Mouse (Mus musculus) T-helper 1 cell (primary cell): ENCODE measurements at regions not wholly inside any gene's neighbourhood (a gene's known extent, or its start where the extent isn't known, plus 50 kb on each side); places are given as distances from the start of the nearest gene placed in this dataset.

ENCODE experiments used
- in situ Hi-C: fragments of 300-600 bp; cut with MboI, MseI; formaldehyde crosslinking; loops from one replicate; pipeline ENCODE4 v1.15.1; 2025; ENCODE audit warnings: high pct_unique_total_duplicates

DNA sequence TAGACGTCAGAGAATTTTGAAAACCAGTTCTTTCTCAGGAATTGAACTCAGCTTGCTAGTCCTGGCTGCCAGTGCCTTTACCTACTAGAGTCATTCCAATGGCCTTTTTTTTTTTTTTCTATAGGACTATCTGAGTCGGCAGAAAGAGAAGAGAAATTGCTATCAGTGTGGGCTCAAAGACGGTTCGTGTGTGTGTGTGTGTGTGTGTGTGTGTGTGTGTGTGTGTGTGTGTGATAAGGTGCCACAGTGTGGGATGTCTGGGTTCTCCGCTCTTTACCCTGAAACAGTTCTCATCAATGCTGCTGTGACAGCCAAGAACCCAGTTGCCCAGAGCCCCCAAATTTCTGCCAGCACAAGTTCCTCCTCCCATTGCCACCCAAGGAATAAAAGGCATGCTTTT is 146.1 kb downstream of the Rybp start:
- in situ Hi-C loops, result no loop called here

DNA sequence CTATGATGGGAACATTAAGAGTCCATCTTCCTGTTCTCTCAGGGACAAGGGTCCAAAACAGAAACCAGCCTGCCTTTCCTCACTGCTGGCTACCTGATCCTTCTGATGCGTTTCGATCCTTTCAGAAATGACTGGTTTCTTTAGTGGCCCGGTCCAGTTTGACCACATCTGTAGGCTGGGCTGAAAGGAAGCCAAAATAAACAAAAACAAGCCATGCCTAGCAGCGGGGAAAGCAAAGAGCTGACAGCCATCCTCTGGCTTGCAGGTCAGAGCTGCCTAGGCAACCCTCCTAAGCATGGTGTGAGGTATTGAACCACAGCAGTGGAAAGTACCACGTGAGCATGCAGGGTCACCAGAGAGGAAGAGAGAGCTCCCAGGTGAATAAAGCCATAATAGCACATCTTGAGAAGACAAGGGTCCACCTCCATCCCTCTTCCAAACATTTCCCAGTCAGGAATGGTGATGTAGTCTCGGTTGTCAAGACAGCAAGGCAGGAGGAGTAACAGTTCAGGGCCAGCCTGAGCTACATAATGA is 146.6 kb downstream of the Rybp start:
- in situ Hi-C loops, result no loop called here

DNA sequence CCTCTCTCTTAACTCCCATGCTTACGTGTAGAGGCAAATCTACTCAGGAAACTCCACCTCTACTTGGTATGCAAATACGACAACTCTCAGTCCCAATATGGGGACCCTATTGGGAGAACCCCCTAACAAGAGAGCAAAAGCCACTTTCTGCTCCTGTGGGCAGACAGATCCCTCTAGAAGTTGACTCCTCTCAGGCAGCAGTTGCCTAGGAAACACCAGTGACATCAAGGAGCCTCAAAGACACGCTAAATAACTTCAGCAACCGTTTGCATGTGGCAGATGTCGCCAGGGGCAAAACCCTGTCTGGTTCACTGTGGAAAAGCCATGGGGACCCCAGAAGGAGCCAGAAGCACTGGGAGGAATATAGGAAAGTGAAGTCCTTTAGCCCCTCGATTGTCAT is 147.5 kb downstream of the Rybp start:
- in situ Hi-C loops, result no loop called here

DNA sequence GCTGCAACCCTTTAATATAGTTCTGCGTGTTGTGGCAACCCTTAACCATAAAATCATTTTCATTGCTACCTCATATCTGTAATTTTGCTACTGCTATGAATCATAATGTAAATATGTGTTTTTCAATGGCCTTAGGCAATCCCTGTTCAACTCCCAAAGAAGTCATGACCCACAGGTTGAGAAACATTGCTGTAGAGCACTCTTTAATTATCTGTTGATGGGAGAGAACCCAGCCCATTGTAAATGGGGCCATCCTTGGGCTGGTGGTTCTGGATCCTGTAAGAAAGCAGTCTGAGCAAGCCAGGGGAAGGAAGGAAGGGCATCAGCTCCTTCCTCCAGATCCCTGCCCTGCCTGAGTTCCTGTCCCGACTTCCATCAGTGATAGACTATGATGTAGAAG is 148.6 kb downstream of the Rybp start:
- in situ Hi-C loops, result no loop called here

DNA sequence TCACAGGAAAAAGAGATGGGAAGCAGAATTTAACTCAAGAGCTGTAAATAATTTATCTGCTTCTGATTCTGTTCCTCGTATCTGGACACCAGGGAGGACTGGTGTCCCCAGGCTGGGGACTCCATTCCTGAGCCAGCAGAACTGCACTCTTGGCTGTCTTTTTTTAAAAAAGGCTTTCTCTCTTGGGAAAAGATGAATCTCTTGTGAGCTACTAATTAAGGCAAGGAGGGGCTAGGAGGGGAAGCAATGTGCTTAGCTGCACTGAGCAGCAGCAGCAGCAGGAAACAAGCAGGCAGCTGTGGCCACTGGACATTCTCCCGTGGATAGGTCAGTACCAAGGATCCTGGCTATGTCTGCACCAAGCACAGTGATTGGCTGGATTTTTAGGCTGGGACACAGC is 152.1 kb downstream of the Rybp start:
- in situ Hi-C loops, result no loop called here

DNA sequence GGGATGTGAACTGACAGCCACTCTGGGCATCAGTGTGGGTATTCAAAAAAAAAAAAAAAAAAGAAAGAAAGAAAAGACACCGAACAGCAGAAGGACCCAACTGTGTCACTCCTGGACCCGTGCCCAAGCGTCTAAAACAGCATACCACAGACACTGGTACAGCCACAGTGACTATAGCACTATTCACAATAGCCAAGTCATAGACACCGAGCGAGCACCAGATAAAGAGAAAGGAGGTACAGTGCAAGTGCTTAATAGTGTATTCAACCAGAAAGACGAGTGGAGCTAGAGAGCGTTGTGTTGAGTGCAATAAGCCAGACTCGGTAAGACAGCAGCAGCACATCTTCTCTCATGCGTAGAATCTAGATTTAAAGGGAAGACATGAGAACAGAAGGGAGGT is 153.3 kb downstream of the Rybp start:
- in situ Hi-C loops, result no loop called here

DNA sequence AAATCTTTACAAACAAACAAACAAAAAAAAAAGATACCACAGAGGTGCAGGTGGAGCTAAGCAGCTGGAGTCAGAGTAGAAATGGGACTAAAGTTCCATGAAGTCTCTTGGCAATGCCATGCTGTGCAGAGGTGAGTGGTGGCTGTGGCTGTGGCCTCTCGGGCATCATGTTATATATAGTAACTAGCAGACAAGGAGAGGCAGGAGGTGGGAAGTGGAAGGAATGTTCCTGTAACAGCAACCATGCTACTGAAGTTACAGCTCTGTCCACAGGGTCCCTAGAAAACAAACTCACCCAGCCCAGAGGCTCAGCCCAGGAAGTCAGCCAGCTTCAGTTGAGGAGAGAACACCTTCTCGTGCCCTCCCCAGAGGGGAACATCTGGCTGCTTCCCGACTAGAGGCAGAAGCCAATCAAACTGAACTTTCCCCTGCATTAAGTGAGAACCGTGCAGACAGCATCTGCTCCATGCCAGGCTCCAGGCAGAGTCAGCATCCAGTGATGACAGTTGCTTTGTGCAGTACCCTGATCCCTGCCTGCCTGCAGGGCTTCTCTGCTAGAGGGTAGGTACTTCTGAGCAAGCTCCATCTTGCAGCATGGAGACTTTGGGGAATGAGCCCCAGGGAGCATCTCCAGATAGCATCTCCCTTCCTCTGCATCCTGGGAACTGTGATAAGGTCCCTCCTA is 154.2 kb downstream of the Rybp start:
- in situ Hi-C loops, result no loop called here

DNA sequence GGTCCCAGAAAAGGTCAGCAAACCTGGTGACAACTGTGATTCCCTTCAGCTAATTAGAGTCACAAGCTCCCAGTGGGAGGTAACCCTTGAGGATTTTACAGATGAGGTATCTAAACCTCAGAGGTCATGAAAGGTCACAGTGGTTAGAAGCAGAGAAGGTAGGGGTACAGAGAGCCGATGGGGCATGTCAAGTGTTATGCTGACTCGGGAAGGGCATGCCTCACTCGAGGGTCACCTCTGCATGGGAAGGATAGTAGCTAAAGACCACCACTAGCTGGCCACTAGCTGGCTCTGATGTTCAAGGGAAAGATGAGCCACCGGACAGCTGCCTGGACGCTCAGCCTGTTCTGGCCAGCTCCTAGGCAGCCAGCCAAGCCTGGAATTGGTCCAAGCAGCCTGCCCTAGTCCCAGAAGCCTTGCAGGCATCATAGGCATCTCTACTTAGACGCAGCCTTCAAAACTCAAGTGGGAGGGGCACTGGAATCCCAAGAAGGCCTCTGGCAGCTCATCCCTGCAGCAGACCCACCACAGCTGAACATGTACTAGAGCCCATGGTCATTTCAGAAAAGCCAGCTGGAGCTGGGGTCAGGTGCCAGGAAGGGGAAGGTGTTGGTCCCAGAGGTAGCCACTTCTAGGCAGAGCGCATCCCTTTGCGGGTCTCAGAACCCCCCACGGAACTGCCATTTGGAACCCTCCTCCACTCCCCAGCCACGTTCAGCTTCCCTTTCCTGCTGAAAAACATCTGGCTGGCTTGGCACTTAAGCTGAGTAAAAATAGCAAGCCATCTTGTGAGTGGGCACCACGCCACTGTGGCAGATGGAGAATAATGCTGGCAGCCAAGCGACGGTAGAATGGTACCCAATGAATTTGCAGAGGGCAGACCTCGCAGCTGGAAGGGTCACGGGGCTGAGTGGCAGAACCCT is 159.8 kb downstream of the Rybp start:
- in situ Hi-C loops, result no loop called here

DNA sequence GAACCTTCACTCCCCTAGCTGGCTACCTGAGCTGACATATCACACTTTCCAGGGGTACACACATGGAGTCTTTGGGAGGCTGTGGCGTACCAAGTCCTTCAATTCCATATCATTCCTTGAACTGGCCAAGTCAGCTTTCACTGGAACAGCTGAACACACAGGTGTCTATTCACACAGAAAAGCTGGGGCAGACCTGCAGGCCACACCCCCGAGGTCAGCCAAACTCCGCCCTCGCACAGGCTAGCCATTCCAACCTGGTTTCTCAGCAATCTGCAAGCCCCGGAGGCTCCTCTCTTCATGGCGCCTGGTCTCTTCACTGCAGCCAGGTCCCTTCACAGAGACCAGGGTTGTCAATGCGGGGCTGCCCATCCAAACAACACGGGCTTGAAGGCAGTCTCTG is 160.5 kb downstream of the Rybp start:
- in situ Hi-C loops, result no loop called here

DNA sequence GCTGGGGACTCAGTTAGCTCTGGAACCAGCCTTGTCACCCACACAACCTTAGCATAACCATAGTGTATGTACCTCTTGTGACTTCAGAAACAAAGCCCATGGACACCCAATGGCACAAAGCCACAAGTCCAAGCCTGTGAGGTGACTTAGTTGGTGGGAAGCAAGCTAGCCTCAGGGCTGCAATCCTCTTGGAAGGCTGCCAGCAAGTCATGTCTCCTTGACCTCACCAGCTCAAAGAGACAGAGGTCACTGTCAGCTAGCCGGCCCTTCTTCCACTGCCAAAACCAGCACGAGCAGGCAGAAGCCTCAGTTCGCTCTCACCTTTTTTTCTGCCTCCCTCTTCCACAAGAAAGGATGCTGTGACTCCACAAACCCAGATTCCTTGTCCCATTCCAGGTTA is 161.0 kb downstream of the Rybp start:
- in situ Hi-C loops, result no loop called here

DNA sequence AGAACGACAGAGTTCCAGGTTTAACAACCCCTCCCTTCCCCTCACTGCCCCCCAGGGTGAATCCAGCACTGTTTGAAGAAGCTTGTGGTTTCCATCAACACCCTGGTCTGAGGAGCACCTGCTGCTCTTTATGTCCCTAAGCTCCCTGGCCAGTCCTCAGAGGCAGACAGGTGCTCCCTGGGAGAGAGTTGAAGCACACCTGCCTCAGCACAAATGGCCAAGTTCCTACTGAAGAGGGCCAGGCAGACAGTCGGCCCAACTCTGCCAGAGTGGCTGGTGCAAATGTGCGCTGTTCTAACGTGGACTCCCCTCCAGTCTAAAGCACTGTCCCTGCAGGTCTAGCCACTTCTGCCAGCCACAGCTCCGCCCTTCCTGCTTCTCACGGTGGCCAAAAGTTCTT is 166.0 kb downstream of the Rybp start:
- in situ Hi-C loops, result no loop called here

DNA sequence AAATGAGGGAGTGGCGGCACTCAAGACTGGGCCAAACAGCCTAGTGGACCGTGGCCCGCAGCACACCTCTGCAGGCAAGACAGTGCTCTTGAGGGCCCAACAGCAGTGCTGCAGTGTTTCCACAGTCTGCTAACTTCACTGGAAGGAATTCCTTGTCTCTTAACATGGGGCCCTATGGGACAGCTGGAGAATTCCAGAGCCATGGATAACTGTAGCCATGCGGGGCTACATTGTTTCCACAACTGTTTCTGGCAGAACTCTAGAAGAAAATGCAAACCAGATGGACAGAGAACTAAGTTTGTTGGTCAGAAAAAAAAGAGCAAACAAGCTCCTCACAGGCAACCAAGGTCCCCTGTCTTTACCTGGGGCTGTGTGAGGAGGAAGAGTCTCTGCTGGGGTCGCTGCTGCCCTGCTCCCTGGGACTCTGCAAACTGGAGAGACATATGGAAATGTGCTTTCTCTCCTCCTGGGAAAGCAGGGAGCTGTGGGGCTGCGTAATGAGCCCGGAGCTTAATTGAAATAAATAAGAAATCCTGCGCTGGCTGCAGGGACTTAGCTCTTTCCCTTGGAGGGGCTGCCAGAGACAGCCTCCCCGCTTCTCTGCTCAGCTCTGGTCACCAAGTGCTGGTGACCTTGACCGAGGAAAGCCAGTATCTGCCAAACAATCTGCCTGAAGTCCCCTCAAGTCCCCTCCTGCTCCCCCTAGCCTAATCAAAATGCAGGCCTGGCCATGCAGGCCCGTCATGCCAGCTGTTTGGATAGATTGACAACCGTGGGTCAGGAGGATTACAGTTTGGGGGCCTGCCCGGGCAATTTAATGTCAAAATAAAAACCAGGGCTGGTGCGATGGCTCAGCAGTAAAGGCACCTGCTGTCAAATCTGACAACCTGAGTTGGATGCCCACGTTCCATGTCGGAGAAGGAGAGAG is 167.0 kb downstream of the Rybp start:
- in situ Hi-C loops, result no loop called here

DNA sequence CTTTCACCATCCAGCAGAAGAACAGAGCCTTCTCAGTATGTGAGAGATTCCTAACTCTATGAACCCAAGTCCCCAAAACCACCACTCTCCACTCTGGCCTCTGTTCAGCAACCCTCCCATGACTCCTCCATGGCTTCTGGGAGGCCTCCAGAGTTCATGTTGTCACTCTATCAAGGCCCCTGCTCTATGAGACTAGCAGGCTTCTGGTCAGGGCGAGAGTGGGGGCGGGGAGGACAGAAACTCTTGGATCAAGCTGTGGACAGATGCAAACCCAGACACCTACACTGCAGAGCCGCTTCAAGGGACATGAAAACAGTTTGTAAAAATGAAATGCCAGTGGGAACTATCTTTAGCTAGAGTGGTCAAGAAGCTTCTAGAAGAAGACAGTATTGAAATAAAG is 170.2 kb downstream of the Rybp start:
- in situ Hi-C loops, result no loop called here

DNA sequence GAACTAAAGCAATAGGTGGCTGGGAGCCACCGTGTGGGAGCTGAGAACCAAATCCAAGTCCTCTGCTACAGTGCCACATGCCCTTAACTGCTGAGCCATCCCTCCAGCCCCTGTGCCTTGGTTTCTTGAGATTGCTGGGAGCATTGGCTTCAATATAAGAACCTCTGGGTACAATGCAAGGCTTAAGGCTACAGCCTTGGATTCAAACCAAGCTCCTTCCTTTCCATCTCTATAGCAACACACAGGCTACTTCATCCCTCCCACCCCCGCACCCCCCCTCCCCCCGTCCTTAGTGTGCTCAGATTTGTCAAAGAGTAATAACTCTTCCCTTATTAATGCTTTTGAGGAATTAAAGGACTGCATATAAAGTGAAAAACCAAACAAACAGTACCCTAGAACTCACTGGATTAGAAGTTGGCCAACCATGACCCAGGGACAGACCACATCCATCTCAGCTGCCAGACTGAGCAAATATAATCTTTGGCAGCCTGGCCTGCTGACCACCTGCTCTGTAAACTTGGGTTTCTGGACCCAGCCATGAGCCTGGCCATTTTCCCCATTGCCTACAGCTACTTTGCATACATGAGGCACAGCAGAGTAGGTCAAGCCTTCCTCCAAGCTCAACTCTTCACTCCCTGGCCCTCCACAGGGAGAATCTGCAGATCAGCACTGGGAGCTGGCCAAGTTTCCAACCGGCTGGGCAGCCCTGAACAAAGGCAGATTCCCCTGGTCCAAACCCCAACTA is 173.7 kb downstream of the Rybp start:
- in situ Hi-C loops, result no loop called here

DNA sequence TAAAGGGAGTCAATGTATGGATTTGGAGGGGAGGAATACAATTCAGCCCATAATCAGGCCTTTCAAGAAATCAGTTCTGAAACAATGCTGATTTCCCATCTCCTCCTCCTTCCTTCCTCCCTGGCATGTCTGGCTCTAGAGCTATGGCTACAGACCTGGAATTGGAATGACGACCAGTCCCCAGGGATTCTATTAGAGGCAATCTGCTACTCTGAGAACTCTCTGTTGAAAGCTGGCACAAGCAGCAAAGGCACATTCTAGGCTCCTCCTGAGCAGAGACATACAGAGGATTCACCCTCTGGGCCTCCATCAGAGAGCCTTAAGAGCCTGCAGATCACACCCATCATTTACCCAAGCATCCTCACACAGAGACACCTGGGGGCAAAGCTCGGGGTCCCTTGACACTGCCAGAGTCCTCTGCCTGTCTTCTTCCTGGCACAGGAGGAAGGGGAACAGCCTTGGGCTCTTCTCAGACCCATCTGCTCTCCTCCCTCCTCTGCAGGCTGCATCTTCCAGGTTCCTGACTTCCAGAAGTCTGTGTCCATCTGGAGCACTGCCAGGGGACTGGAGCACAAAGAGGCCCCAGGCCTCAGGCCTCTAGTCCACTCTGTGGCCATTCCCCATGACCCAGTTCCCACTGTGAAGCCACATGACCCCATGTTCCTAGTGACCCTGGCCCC is 176.2 kb downstream of the Rybp start:
- in situ Hi-C loops, result no loop called here

DNA sequence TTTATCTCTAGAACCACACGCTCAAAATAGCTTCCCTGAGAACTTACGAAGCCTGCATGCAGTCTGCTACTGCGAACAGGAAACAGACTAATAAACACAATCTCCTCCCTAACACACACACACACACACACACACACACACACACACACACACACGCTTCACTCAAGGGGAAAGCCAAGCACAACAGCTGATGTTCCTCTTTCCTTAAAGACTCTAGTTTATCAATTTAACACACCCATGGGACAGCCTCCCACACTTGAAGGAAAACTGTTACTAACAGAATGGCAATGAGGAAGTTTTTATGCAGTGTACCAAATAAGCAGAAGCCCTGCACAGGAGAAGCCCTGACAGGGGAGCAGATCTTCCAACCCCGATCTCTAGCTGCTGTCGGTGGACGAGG is 177.3 kb downstream of the Rybp start:
- in situ Hi-C loops, result no loop called here

DNA sequence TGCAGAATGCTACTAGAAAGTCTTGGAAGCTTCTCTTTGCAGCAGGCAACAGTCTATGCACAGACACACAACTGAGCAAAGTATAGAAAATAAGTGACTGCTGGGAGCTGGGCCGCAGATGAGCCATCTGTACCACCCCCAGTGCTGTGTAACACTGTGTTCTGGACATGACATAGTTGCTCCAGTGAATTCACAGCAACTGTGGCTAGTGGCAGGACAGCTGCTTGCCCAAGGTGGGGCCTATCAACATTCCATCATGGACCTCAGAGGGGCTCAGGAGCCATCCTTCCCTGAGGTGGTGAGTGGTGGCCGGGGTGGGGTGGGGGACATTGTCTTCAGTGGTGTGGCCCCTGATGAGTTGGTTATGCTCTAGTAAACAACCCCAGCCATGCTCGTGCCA is 177.9 kb downstream of the Rybp start:
- in situ Hi-C loops, result no loop called here

DNA sequence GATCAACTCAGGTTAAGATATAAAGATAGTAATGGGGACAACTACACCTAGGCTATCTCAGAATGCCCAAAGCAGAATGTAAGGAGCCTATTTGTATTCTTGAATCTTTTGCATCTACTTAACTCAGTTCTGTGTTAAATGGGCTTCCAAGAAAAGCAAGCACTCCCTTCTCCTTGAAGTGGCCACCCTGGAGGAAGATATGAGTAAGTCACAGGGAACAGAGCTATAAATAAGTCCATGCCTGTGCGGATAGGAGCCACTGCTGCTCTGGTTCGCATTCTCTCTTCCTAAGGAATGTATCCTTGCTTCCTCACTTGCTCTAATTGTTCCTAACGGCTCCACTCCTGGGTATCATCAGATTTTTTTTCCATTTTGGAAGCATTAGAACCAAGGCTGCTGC is 179.8 kb downstream of the Rybp start:
- in situ Hi-C loops, result no loop called here

DNA sequence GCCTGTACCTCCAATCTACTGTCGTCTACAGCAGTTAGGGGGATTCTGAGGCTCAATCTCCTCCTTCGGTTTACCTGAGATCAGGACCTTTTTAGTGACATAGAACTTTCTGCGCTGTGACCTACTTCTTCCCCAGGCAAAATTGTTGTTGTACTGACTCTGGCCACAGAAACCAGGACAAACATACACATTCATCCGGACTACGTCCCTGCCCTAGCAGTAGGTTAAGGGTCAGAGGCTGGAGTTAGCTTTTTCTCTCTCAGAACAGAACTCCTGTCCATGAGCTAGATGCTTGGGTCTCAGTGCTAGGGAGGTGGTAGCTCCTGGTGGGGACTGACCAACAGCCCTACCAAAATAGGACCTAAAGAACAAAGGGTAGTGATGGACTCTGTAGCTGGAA is 180.2 kb downstream of the Rybp start:
- in situ Hi-C loops, result no loop called here

DNA sequence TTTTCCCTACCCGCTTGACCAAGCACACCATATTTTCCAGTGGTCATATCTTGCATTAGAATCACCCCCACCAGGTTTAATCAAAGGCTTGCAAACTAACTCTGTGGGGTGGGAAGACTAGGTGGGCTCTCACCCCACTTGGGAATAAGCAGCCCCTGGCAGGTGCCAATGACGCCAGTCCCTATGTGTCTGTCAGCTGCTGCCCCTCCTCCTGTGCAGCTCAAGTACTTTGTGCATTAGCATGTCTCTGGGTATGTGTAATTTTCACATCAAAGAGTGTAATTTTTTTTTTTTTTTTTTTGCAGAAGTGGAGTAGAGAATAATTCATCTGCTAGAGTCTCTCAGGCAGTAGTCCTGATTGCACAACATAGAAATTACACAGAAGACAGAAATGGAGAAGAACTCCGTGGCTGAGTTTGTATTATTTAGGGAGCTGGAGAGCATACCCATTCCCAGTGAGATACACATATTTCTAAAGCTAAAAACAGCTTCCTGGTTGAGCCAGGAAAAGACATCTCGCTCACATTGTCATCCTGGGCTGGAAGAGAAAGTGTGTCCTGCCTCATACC is 186.6 kb downstream of the Rybp start:
- in situ Hi-C loops, result no loop called here
